Mouse (Mus musculus): ENCODE measurements around the gene Gm10563.

GRCm38 (mm10) chr4:155602753-155603152, 42.5 kb downstream of the Gm10563 start:
- TF ChIP-seq CTCF (IDR thresholded peaks at IDR 0.05; ENCODE audit: extremely low read depth, insufficient read depth, insufficient read length, insufficient replicate concordance): no peak
- TF ChIP-seq POLR2A (IDR thresholded peaks at IDR 0.05; ENCODE audit: low read depth, low read length): no peak

Data from spleen, adult 2 months (tissue).